Mouse (Mus musculus) spleen, postnatal 14 days (tissue): Measurements from ENCODE around the gene Ahnak.
A peak's percentile ranks its signal among the peaks of the same experiment; 100 is the strongest.
"Not testable (repeated sequence)": the region's sequence is repeated elsewhere in the genome, so short reads cannot be mapped to it uniquely, and the experiment has no call there.

Experiments
- DNase-seq, 2 experiments: peaks; one replicate each; pipeline ENCODE4 v3.0.0; 2021 to 2022; ENCODE audit warnings: low spot score in 2 of 2

The Ahnak gene

DNA sequence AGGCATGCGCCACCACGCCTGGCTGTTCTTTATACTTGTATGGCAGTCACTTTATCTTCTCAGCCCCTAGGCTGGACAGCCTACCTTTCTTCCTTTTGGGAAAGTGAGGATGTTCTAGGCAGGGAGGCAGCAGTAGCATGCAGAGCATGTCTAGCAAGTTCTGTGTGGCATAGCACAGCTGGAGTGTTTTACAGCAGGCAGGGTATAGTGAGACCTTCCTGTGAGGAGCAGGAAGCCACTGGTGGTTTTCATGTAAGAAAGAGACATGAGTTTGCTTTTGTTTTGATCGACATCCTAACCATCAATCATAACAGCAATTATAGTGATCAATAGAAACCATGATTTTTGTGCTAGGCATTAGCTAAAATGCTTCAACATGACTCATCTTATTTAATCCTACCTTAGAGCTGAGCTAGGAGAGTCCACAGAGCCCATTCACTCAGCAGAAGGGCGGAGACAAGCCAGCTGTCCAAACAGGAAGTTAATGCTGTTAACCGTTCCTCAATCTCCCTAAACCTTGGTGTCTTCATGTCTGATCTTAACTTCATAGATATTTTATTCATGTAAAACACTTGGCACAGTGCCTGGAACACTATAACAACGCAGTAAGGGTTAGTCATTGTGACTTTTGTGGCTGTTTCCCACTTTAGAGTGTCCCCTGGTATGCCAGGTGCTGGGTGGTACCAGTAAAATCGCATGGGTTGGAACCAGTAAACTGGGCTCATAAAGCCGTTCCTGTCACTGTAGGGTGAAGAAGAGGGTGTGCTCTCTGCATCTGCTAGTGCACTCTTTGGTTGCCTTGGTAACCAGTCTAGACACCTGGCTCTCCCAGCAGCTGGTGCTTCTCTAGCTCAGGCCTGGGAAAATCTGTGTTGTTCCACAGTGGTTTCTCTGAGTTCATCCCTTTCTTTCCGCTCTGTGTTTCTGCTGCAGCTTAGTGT lies 76.8 kb downstream of the Ahnak start:
- no peak for DNase-seq

GRCm38 (mm10) chr19:9067292-9067691 lies 78.2 kb downstream of the Ahnak start:
- peak in 1 of 2 experiments; percentile 20 for DNase-seq

- DNase-seq: no peak
These were observed 80.7 kb downstream of the Ahnak start for GRCm38 (mm10) chr19:9069687-9070307.

- DNase-seq: no peak
These were observed 81.2 kb downstream of the Ahnak start for GRCm38 (mm10) chr19:9070316-9070715.

- DNase-seq: peak in 1 of 2 experiments; percentile 23
These were observed 82.5 kb downstream of the Ahnak start for GRCm38 (mm10) chr19:9071456-9072156.

GRCm38 (mm10) chr19:9072157-9072530 lies 83.1 kb downstream of the Ahnak start:
- DNase-seq: no peak

- no peak for DNase-seq
These were observed 84.8 kb downstream of the Ahnak start for GRCm38 (mm10) chr19:9073776-9074411.

DNA sequence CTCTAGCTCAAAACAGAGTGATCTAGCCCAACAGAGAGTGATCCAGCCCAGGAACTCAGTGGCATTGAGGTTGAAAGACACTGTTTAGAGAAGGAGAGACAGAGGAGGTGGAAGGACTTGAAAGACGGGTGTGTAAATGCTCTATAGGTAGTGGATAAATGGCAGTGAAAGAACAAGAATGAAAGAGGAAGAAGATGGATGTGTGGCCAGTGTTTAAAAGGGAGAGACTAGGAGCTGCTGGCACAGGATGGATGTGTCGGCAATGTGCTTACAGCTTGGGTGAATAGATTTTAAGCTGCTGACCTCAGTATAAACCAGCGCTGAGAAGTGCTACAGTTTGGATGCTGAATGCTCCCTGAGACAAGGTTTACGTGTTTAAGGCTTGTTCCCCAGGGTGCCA lies 85.3 kb downstream of the Ahnak start:
- DNase-seq: no peak

- no peak for DNase-seq
These were observed 86.5 kb downstream of the Ahnak start for GRCm38 (mm10) chr19:9075558-9075957.

- DNase-seq: no peak
These were observed 87.0 kb downstream of the Ahnak start for GRCm38 (mm10) chr19:9076035-9076434.

GRCm38 (mm10) chr19:9076982-9077660 lies 88.0 kb downstream of the Ahnak start:
- no peak for DNase-seq

- no peak for DNase-seq
These were observed 90.8 kb downstream of the Ahnak start for GRCm38 (mm10) chr19:9079916-9080315.

DNA sequence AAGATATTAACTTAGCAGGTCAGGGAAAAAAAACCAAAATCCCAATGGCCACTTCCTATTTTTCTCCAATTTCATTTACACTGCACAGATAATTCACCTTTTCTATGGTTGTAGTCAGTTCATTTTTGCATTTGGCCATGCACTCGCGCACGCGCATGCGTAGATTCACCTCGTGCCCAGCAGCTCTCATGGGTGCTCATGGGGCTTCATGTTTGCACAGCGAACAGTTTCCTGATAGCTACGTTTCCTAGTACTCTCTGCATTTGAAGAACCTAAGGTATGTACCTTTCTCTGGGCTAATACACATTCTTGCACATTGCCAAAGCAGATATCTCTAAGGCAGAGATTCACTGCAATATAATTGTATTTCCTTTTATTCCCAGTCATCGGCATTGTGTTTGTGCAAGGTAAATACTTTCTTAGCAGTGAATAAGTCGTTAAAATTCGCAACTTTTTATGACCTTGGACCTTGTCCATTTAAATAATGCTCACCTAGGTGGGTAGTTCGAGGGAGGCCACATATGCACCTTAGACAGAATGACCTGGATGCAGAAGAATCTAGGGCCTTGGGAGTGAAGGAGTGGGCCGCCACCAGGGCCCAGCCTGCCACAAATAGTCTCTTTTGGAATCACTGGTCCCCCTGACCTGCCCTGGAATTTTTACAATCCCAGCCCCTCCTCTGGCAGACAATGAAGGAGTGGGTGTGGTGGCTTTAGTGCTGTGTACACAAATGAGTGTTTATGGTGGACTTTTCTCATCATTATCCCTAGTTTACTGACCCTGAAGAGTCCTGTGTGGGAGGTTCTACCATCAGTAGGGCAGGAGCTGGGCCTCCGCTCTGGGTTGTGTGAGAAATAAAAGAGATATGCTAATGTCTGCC lies 92.5 kb downstream of the Ahnak start:
- no peak for DNase-seq

GRCm38 (mm10) chr19:9082191-9083009 lies 93.3 kb downstream of the Ahnak start:
- peak; percentile 68 to 79 for DNase-seq

- no peak for DNase-seq
These were observed 93.9 kb downstream of the Ahnak start for GRCm38 (mm10) chr19:9083010-9083355.

- not testable (repeated sequence) for DNase-seq
These were observed 94.8 kb downstream of the Ahnak start for GRCm38 (mm10) chr19:9083892-9084291.

DNA sequence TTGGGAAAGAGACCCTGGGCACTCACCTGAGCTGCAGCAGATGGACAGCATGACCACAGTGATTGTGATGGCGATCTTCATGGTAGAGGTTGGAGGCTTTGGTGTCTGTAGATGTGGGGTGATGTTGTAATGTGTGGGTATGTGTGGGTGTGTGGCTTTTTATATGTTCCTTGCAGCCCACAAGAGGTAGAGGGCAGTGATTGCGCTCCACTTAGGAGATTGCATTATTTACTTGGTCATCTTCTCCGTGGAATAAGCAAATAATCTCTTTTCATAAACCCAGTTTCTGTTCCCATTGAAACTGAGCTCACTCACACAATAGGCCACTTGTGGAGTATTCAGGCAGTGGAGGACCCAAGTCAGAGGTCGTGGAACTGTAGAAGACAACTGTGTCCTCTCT lies 98.7 kb downstream of the Ahnak start, which contains the start of gene Scgb1a1:
Scgb1a1 (minus strand) TSS at position 138 of the 400 bp plus-strand sequence.
- no peak for DNase-seq

- no peak for DNase-seq
These were observed 101.1 kb downstream of the Ahnak start for GRCm38 (mm10) chr19:9090191-9090590.

DNA sequence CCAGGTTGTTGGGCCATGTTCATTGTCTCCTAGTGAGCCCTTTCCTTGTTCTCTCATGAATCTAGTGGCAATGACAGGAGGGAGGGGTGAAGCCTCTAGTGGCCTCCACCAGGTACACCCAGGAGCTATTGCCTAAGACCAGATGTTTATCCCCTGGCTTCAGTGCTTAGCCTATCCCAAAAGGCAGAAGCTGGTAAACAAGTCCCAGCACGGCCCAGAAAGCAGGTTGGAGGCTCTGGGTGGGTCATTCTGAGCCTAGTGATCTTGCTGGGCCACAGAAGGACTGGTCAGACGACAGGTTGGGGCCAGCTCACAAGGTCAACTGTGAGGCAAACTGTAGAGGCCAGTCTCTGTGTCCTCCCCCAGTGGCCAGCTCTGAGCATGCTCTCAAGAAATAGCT lies 101.6 kb downstream of the Ahnak start:
- DNase-seq: no peak
